Mouse (Mus musculus): ENCODE measurements around the gene Rasal1. TPM values are rescaled to one million over a fixed set of nuclear protein-coding genes. Genes with fewer than 3 reads are reported as not detected.

Gene Rasal1
- polyA plus RNA-seq, 1 experiment from 2014 or later, result 0.15 TPM

DNA sequence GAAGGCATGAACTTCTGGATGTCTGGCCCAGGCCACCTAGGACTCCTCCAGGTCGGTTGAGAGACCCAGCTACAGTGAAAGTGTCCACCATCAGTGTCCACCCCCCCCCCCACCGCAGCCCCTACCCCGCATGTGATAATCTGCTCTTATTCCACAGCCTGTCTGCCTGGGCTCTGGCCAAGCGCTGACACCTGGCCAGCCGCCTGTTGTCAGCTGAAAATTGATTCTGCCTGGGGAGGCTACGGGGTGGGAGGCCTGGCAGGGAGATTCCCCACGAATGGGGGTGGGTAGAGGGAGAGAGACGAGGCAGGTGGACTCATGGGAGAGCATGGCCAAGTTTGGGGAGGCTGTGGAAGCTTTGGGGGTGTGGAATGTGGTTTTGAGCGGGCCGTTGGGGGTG is 68.5 kb downstream of the Rasal1 start:
- WGBS, result 78% methylated on average over 10 of the region's 10 CpGs
- Histone ChIP-seq H3K4me3 (no peak overlapping the region), H3K27me3 (replicated peaks) (peaks cover 30% of the 10 kb centered on the region), H3K27ac (no peak overlapping the region), H3K4me1 (no peaks in the 10 kb centered on the region), H3K4me2 (replicated peaks) (no peak overlapping the region), H3K9ac (no peak overlapping the region), H3K9me3 (no peaks in the 10 kb centered on the region), H3K36me3 (no peaks in the 10 kb centered on the region)
- no peak for ATAC-seq (ENCODE audit: low FRiP score, low read depth)

DNA sequence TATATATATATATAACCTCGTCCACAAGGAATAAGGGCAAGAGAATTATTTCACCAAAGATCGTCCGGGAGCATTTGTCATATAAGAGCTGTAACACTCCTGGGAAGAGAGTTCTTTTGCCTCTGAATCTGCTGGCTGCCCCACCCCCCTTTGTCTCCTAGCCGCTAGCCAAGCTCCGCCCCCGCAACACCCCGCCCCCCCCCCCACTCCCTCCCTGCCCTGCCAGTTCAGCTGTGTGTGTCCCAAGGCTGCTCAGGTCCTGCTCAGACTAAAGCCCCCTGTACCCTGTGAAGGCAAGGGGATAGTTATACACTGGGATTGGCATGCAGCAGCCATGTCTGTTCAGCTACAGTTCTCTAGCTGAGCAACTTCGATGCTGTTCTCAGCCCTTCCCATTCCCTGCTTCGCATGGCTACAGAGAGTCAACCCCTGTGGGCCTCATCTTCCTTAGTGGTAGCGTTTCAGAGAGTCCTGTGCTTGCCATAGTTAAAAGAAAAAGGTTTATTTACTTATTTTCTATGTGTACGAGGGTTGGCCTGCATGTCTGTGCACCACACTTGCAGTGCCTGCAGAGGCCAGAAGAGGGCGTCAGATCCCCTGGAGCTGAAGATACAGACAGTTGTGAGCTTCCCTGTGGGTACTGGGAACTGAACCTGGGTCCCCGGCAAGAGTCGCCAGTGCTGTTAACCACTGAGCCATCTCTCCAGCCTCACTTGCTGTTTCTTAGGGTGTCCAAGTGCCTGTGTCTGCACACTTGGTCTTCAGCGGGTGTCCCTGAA is 70.2 kb downstream of the Rasal1 start:
- ATAC-seq (ENCODE audit: low FRiP score, low read depth), result no peak
- H3K9me3 ChIP-seq, result no peaks in the 10 kb centered on the region
- H3K27me3 ChIP-seq (replicated peaks), result peaks cover 13% of the 10 kb centered on the region
- H3K4me2 ChIP-seq (replicated peaks), result no peak overlapping the region
- H3K4me3 ChIP-seq, result no peak overlapping the region
- H3K27ac ChIP-seq, result no peak overlapping the region
- 53% methylated on average over 15 of the region's 15 CpGs for WGBS
- no peaks in the 10 kb centered on the region for H3K4me1 ChIP-seq
- H3K9ac ChIP-seq, result no peak overlapping the region
- no peaks in the 10 kb centered on the region for H3K36me3 ChIP-seq

DNA sequence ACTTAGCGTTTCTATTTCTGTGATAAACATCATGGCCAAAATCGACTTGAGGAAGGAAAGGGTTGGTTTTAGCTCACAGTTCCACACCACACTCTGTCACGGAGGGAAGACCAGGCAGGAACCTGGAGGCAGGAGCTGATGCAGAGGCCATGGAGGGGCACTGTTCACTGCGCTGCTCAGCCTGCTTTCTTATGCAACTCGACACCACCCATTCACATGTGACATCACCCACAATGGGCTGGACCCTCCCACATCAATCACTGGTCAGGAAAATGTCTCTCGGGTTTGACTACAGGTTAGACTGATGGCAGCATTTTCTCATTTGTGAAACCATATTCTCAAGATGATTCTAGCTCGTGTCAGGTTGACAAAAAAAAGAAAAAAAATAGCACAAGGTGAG is 72.4 kb downstream of the Rasal1 start:
- no peak overlapping the region for H3K4me3 ChIP-seq
- no peak for ATAC-seq (ENCODE audit: low FRiP score, low read depth)
- no peaks in the 10 kb centered on the region for H3K27me3 ChIP-seq (replicated peaks)
- H3K9ac ChIP-seq, result no peak overlapping the region
- H3K27ac ChIP-seq, result no peak overlapping the region
- 62% methylated on average over 7 of the region's 7 CpGs for WGBS
- no peaks in the 10 kb centered on the region for H3K9me3 ChIP-seq
- no peak overlapping the region for H3K4me2 ChIP-seq (replicated peaks)
- H3K4me1 ChIP-seq, result no peaks in the 10 kb centered on the region
- H3K36me3 ChIP-seq, result no peaks in the 10 kb centered on the region

DNA sequence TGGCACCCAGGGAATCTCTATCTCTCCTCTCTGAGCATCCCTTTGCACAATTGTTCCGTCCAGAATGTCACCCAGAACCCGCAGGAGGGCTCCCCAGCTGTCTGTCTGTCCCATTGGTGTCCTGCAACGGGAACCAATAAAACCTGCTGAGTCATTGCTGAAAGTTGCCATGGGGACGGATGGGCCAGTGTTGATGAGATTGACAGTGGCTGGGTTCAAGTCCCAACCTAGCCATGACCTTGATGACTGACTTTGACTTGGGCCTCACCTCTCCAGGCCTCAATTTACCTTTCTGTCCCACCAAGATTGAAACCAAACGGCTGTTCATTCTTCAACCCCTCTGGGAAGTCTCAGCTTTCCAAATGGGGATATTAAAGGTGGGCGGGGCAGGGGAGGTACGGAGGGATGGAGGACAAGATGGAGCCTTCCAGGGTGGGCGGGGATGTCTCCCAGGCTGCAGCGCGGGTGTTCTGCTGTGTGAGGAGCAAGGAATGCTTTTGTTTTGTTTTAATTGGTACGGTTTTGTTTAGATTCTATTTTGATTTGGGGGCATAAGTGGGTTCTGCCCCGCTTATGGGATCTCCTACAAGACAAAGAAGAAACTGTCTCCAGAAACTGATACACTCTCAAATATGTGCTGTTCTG is 77.3 kb downstream of the Rasal1 start:
- Histone ChIP-seq H3K9me3 (no peaks in the 10 kb centered on the region), H3K27ac (no peak overlapping the region), H3K27me3 (replicated peaks) (no peaks in the 10 kb centered on the region), H3K9ac (no peak overlapping the region), H3K36me3 (no peaks in the 10 kb centered on the region), H3K4me3 (no peak overlapping the region), H3K4me1 (no peaks in the 10 kb centered on the region), H3K4me2 (replicated peaks) (no peak overlapping the region)
- WGBS, result 44% methylated on average over 12 of the region's 12 CpGs
- no peak for ATAC-seq (ENCODE audit: low FRiP score, low read depth)

Other genes with a start within 250 kb of the Rasal1 start
- 64.9 and 70.8 TPM in 2 replicates for gene Lhx5, start 217.1 kb upstream of the Rasal1 start, polyA plus RNA-seq (2016; fragmentation: Nextera tagmentation; extraction: Ambion mirVana)
- 7.0 TPM in 2 replicates for gene Sdsl, start 176.0 kb upstream of the Rasal1 start, polyA plus RNA-seq (2016; fragmentation: Nextera tagmentation; extraction: Ambion mirVana)
- gene Sds, start 172.3 kb upstream of the Rasal1 start, polyA plus RNA-seq (2016; fragmentation: Nextera tagmentation; extraction: Ambion mirVana), result not detected in 2 replicates
- 44.7 and 46.2 TPM in 2 replicates for gene Plbd2, start 145.2 kb upstream of the Rasal1 start, polyA plus RNA-seq (2016; fragmentation: Nextera tagmentation; extraction: Ambion mirVana)
- gene Slc8b1, start 137.6 kb upstream of the Rasal1 start, polyA plus RNA-seq (2016; fragmentation: Nextera tagmentation; extraction: Ambion mirVana), result 5.6 and 6.9 TPM in 2 replicates
- 19.4 and 21.7 TPM in 2 replicates for gene Tpcn1, start 60.1 kb upstream of the Rasal1 start, polyA plus RNA-seq (2016; fragmentation: Nextera tagmentation; extraction: Ambion mirVana)
- gene Iqcd, start 59.8 kb upstream of the Rasal1 start, polyA plus RNA-seq (2016; fragmentation: Nextera tagmentation; extraction: Ambion mirVana), result 0.70 and 0.93 TPM in 2 replicates
- gene Rita1, start 36.2 kb upstream of the Rasal1 start, polyA plus RNA-seq (2016; fragmentation: Nextera tagmentation; extraction: Ambion mirVana), result 19.1 and 20.1 TPM in 2 replicates
- gene Ddx54, start 36.1 kb upstream of the Rasal1 start, polyA plus RNA-seq (2016; fragmentation: Nextera tagmentation; extraction: Ambion mirVana), result 57.8 and 58.3 TPM in 2 replicates
- not detected in 2 replicates for gene Cfap73, start 14.6 kb upstream of the Rasal1 start, polyA plus RNA-seq (2016; fragmentation: Nextera tagmentation; extraction: Ambion mirVana)
- gene Dtx1, start 63.1 kb downstream of the Rasal1 start, polyA plus RNA-seq (2016; fragmentation: Nextera tagmentation; extraction: Ambion mirVana), result 27.0 and 29.1 TPM in 2 replicates
- gene Oas2, start 101.0 kb downstream of the Rasal1 start, polyA plus RNA-seq (2016; fragmentation: Nextera tagmentation; extraction: Ambion mirVana), result 0.09 and 0.19 TPM in 2 replicates
- gene Oas3, start 128.8 kb downstream of the Rasal1 start, polyA plus RNA-seq (2016; fragmentation: Nextera tagmentation; extraction: Ambion mirVana), result 0.23 and 0.47 TPM in 2 replicates
- gene Oas1e, start 146.7 kb downstream of the Rasal1 start, polyA plus RNA-seq (2016; fragmentation: Nextera tagmentation; extraction: Ambion mirVana), result 0.24 TPM in 1 of 2 replicates, not detected in the other
- 0.33 and 0.58 TPM in 2 replicates for gene Oas1c, start 163.7 kb downstream of the Rasal1 start, polyA plus RNA-seq (2016; fragmentation: Nextera tagmentation; extraction: Ambion mirVana)
- not detected in 2 replicates for gene Oas1f, start 198.6 kb downstream of the Rasal1 start, polyA plus RNA-seq (2016; fragmentation: Nextera tagmentation; extraction: Ambion mirVana)
- not detected in 2 replicates for gene Oas1h, start 212.6 kb downstream of the Rasal1 start, polyA plus RNA-seq (2016; fragmentation: Nextera tagmentation; extraction: Ambion mirVana)
- 0.10 and 0.24 TPM in 2 replicates for gene Oas1g, start 238.8 kb downstream of the Rasal1 start, polyA plus RNA-seq (2016; fragmentation: Nextera tagmentation; extraction: Ambion mirVana)